Mouse (Mus musculus) CH12.LX (cell line): ENCODE results near the gene Armc12. TPM values are rescaled to one million over a fixed set of nuclear protein-coding genes. Genes with fewer than 3 reads are reported as not detected.

Source experiments
- DNase-seq: peaks from one replicate; pipeline ENCODE4 v3.0.0-alpha.2; 2013; ENCODE audit errors: extremely low read depth
- H3K27ac ChIP-seq: 2 replicates; pipeline ENCODE4 v1.5.1; 2012; ENCODE audit warnings: low read depth, mild to moderate bottlenecking, control low read depth, moderate library complexity; ENCODE audit not compliant: insufficient read depth
- H3K27me3 ChIP-seq: replicated peaks from 2 replicates; pipeline ENCODE3; 2012; ENCODE audit warnings: inconsistent platforms
- H3K36me3 ChIP-seq, 2 experiments: replicated peaks in 1 of 2; 2 replicates each; pipeline versions ENCODE3 to v1.6.1; 2012; ENCODE audit warnings: inconsistent platforms in 1 of 2, low read length in 1 of 2, mild to moderate bottlenecking in 1 of 2, mixed read lengths in 1 of 2, moderate library complexity in 1 of 2; ENCODE audit not compliant: control insufficient read depth in 1 of 2, insufficient read depth in 1 of 2
- H3K4me1 ChIP-seq, 2 experiments: 2 replicates each; pipeline ENCODE4 v1.6.1; 2012; ENCODE audit warnings: inconsistent platforms in 1 of 2, moderate library complexity in 1 of 2; ENCODE audit not compliant: insufficient read depth in 2 of 2, control insufficient read depth in 1 of 2
- H3K4me2 ChIP-seq: 2 replicates; pipeline ENCODE4 v1.6.1; 2012; ENCODE audit warnings: low read depth, mild to moderate bottlenecking, control low read depth; ENCODE audit not compliant: poor library complexity, insufficient read depth, severe bottlenecking
- H3K4me3 ChIP-seq, 3 experiments: fragments of 150-350 bp in 1 of 3; sonication (generic) in 1 of 3; replicated peaks in 1 of 3; 2 replicates each; pipeline versions ENCODE3 to v1.5.1; 2011 to 2012; ENCODE audit warnings: low read depth in 2 of 3, low read length in 2 of 3, mild to moderate bottlenecking in 2 of 3, moderate library complexity in 2 of 3, control low read depth in 1 of 3, improper control_type of control experiment in 1 of 3, inconsistent platforms in 1 of 3, mixed read lengths in 1 of 3; ENCODE audit not compliant: poor library complexity in 1 of 3
- H3K79me2 ChIP-seq: replicated peaks from 2 replicates; pipeline ENCODE4 v1.6.1; 2012; ENCODE audit warnings: mild to moderate bottlenecking, moderate library complexity; ENCODE audit not compliant: control insufficient read depth, poor library complexity, insufficient read depth, severe bottlenecking; ENCODE audit errors: extremely low read depth
- H3K9ac ChIP-seq: 2 replicates; pipeline ENCODE4 v1.6.1; 2012; ENCODE audit warnings: low read depth, mild to moderate bottlenecking, control low read depth, moderate library complexity; ENCODE audit not compliant: insufficient read depth
- H3K9me3 ChIP-seq: replicated peaks from 2 replicates; pipeline ENCODE3; 2012; ENCODE audit warnings: low read length, inconsistent platforms, mixed read lengths
- CHD2 ChIP-seq: IDR thresholded peaks from 2 replicates; pipeline ENCODE4 v1.6.1; 2011; ENCODE audit warnings: low read length, improper control_type of control experiment
- ETS1 ChIP-seq: conservative IDR thresholded peaks from 2 replicates; pipeline ENCODE4 v1.6.1; 2012; ENCODE audit warnings: low read depth, mild to moderate bottlenecking, inconsistent platforms, low read length, improper control_type of control experiment, moderate library complexity
- HCFC1 ChIP-seq: IDR thresholded peaks from 2 replicates; pipeline ENCODE4 v1.6.1; 2012; ENCODE audit warnings: low read depth, mild to moderate bottlenecking, inconsistent platforms, low read length, improper control_type of control experiment
- IRF4 ChIP-seq: IDR thresholded peaks from 2 replicates; pipeline ENCODE4 v1.6.1; 2014; ENCODE audit warnings: low read depth, mild to moderate bottlenecking, inconsistent platforms, low read length, improper control_type of control experiment
- JUN ChIP-seq: IDR thresholded peaks from 2 replicates; pipeline ENCODE4 v1.6.1; 2011; ENCODE audit warnings: low read depth, mild to moderate bottlenecking, low read length, improper control_type of control experiment, moderate library complexity; ENCODE audit not compliant: insufficient read depth
- JUND ChIP-seq: conservative IDR thresholded peaks from 2 replicates; pipeline ENCODE4 v1.6.1; 2011; ENCODE audit warnings: low read depth, low read length, improper control_type of control experiment
- MAFK ChIP-seq: IDR thresholded peaks from 2 replicates; pipeline ENCODE4 v1.6.1; 2011; ENCODE audit warnings: low read length, improper control_type of control experiment; ENCODE audit not compliant: insufficient replicate concordance
- MAX ChIP-seq: IDR thresholded peaks from 2 replicates; pipeline ENCODE4 v1.6.1; 2011; ENCODE audit warnings: low read length, improper control_type of control experiment
- MXI1 ChIP-seq: IDR thresholded peaks from 2 replicates; pipeline ENCODE4 v1.6.1; 2011; ENCODE audit warnings: mild to moderate bottlenecking, low read depth, low read length, improper control_type of control experiment
- MYC ChIP-seq: IDR thresholded peaks from 2 replicates; pipeline ENCODE4 v1.6.1; 2011; ENCODE audit warnings: low read depth, mild to moderate bottlenecking, improper control_type of control experiment, low read length
- POLR2A ChIP-seq: IDR thresholded peaks from 2 replicates; pipeline ENCODE4 v1.6.1; 2011; ENCODE audit warnings: low read depth, mild to moderate bottlenecking, improper control_type of control experiment, low read length
- POLR2AphosphoS2 ChIP-seq: IDR thresholded peaks from 2 replicates; pipeline ENCODE4 v1.6.1; 2011; ENCODE audit warnings: low read depth, low read length, improper control_type of control experiment
- RCOR1 ChIP-seq: conservative IDR thresholded peaks from 2 replicates; pipeline ENCODE4 v1.6.1; 2012; ENCODE audit warnings: low read depth, mild to moderate bottlenecking, inconsistent platforms, low read length, improper control_type of control experiment
- TCF12 ChIP-seq: IDR thresholded peaks from 2 replicates; pipeline ENCODE4 v1.6.1; 2014; ENCODE audit warnings: low read depth, mild to moderate bottlenecking, inconsistent platforms, low read length, improper control_type of control experiment
- ZMIZ1 ChIP-seq: IDR thresholded peaks from 2 replicates; pipeline ENCODE4 v1.6.1; 2012; ENCODE audit warnings: low read depth, mild to moderate bottlenecking, inconsistent platforms, low read length, improper control_type of control experiment
- ZNF384 ChIP-seq: IDR thresholded peaks from 2 replicates; pipeline ENCODE4 v1.6.1; 2012; ENCODE audit warnings: low read depth, low read length, improper control_type of control experiment, inconsistent platforms
- dilution Hi-C: fragments of 300-500 bp; cut with MboI; formaldehyde crosslinking; loops from 2 replicates; pipeline ENCODE4 v1.14.3; 2020; ENCODE audit warnings: low sequenced_read_pairs; ENCODE audit not compliant: extremely low pct_unique_long_range_greater_than_20kb, extremely low pct_ligation_motif_present
- in situ Hi-C: fragments of 300-500 bp; cut with MboI; formaldehyde crosslinking; loops from 3 replicates; pipeline ENCODE4 v1.14.3; 2019; ENCODE audit warnings: low sequenced_read_pairs, low pct_ligation_motif_present, low pct_unique_long_range_greater_than_20kb, mixed read lengths
- polyA plus RNA-seq: library from polyadenylated mRNA; unstranded; fragments of >175 nt; gene quantifications from 2 replicates; pipeline ENCODE4 v1.2.1, GENCODE M21; 2012; ENCODE audit warnings: low read depth; ENCODE audit not compliant: insufficient read length
- total RNA-seq, 2 experiments: library from RNA; depleted of rRNA; stranded (reverse); fragments of 300-350 nt in 1 of 2; fragments of >200 nt in 1 of 2; gene quantifications; 2 replicates each; pipeline ENCODE4 v1.2.3; 2012 to 2014

Gene Armc12
- total and polyA plus RNA-seq, 3 experiments: not detected

- TF ChIP-seq POLR2AphosphoS2 (no peak), POLR2A (no peak), HCFC1 (no peak), MAX (no peak)
Observed at GRCm38 (mm10) chr17:28567541-28567940, 36.9 kb downstream of the Armc12 start (continued).

DNA sequence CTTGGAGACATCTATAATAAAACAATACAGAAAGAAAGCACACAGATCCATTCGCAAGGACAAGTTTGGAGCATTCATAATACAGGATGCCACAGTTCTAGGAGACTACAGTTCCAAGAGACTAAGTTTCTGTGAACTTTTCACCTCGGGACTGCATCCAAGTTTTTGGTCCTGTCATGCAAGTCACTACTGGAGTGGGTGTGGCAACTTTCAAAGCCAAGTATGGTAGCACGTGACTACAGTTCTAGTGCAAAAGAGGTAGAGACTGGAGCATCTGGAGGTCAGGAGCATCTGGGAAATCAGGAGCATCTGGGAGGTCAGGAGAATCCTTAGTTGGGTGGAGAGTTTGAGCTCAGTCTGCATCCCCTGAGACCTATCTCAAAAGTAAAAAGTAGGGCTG lies 41.3 kb downstream of the Armc12 start:
- no peaks in the 10 kb centered on the region for H3K36me3 ChIP-seq
- TF ChIP-seq POLR2AphosphoS2: no peak
- TF ChIP-seq, all 38 proteins: peak for 0
- no peak overlapping the region for H3K4me3 ChIP-seq
- H3K9ac ChIP-seq: no peak overlapping the region
- H3K79me2 ChIP-seq: no peaks in the 10 kb centered on the region
- peaks cover 6% of the 10 kb centered on the region for H3K9me3 ChIP-seq
- no peak for DNase-seq
- in situ Hi-C loops: no loop called here
- peaks cover 4% of the 10 kb centered on the region for H3K27me3 ChIP-seq
- H3K4me1 ChIP-seq: peaks cover 5 to 8% of the 10 kb centered on the region in 2 experiments; a peak in 3 of 4 replicates
- no peak overlapping the region for H3K4me2 ChIP-seq
- H3K27ac ChIP-seq: no peak overlapping the region
- dilution Hi-C loops: no loop called here

DNA sequence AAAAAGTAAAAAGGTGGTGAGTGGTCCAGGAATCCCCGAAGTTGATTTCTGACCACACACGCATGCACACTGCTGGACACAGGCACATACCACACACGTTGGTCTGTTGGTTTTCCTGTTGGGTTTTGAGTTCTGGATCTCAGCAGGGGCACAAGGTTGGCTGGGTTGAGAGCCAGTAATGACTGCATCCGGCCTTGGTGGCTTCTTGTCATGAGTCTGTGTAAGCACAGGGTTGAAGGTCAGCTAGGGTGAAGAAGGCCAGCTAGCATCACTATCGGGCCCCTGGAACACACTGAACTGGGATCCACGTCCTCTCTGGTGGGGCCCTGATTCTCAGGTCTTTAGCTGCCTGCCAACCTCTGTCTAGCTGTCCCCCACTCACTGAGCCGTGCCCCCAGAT lies 41.9 kb downstream of the Armc12 start:
- H3K36me3 ChIP-seq: no peaks in the 10 kb centered on the region
- H3K9ac ChIP-seq: no peak overlapping the region
- no peak overlapping the region for H3K4me2 ChIP-seq
- H3K27ac ChIP-seq: no peak overlapping the region
- peaks cover 6% of the 10 kb centered on the region for H3K9me3 ChIP-seq
- H3K27me3 ChIP-seq: peaks cover 7% of the 10 kb centered on the region
- no peaks in the 10 kb centered on the region for H3K79me2 ChIP-seq
- dilution Hi-C loops: no loop called here
- no peak for TF ChIP-seq MXI1
- TF ChIP-seq TCF12: no peak
- TF ChIP-seq HCFC1: no peak
- no peak for TF ChIP-seq ZNF384
- TF ChIP-seq JUN: no peak
- no peak for TF ChIP-seq IRF4
- no peak for TF ChIP-seq MYC
- TF ChIP-seq CHD2: no peak
- TF ChIP-seq MAX: no peak
- TF ChIP-seq MAFK: no peak
- no peak for TF ChIP-seq JUND
- in situ Hi-C loops: no loop called here
- no peak overlapping the region for H3K4me3 ChIP-seq
- no peak for DNase-seq
- H3K4me1 ChIP-seq: peaks cover 5 to 8% of the 10 kb centered on the region in 2 experiments; a peak in 3 of 4 replicates

GRCm38 (mm10) chr17:28572941-28573340 lies 42.3 kb downstream of the Armc12 start:
- Histone ChIP-seq H3K27me3 (peaks cover 8% of the 10 kb centered on the region), H3K4me1 (peaks cover 5 to 8% of the 10 kb centered on the region in 2 experiments; a peak in 3 of 4 replicates), H3K4me2 (no peak overlapping the region), H3K9me3 (peaks cover 6% of the 10 kb centered on the region), H3K27ac (no peak overlapping the region), H3K9ac (no peak overlapping the region), H3K4me3 (no peak overlapping the region), H3K79me2 (no peaks in the 10 kb centered on the region), H3K36me3 (no peaks in the 10 kb centered on the region)
- no peak for DNase-seq
- in situ Hi-C loops: no loop called here
- dilution Hi-C loops: no loop called here
- TF ChIP-seq POLR2AphosphoS2: no peak
- TF ChIP-seq ZMIZ1: no peak
- no peak for TF ChIP-seq RCOR1
- TF ChIP-seq TCF12: no peak
- no peak for TF ChIP-seq ETS1
- TF ChIP-seq ZNF384: no peak
- no peak for TF ChIP-seq MYC
- TF ChIP-seq IRF4: no peak
- TF ChIP-seq MAX: no peak
